Mouse (Mus musculus): Measurements from ENCODE around the gene Asb13.

Gene Asb13

GRCm38 (mm10) chr13:3633895-3634811, at the start of gene Asb13:
Gene Asb13 (plus strand): TSS chr13:3634032.
- peak; percentile 85 for DNase-seq (ENCODE audit: low read depth, low spot score)

- DNase-seq (ENCODE audit: low read depth, low spot score) = peak; percentile 33
Measured at GRCm38 (mm10) chr13:3590789-3591188, 43.0 kb upstream of the Asb13 start.

- DNase-seq (ENCODE audit: low read depth, low spot score) = no peak
Measured at GRCm38 (mm10) chr13:3594311-3594710, 39.5 kb upstream of the Asb13 start.

GRCm38 (mm10) chr13:3596232-3596631, 37.6 kb upstream of the Asb13 start:
- no peak for DNase-seq (ENCODE audit: low read depth, low spot score)

GRCm38 (mm10) chr13:3609780-3610117, 24.1 kb upstream of the Asb13 start:
- no peak for DNase-seq (ENCODE audit: low read depth, low spot score)

- DNase-seq (ENCODE audit: low read depth, low spot score) = peak; percentile 73
Measured at GRCm38 (mm10) chr13:3610118-3610794, 23.6 kb upstream of the Asb13 start.

- peak; percentile 99 for DNase-seq (ENCODE audit: low read depth, low spot score)
Measured at GRCm38 (mm10) chr13:3610795-3611438, 22.9 kb upstream of the Asb13 start, which contains the start of gene Fam208b. Gene Fam208b (minus strand): TSS chr13:3611108.

- no peak for DNase-seq (ENCODE audit: low read depth, low spot score)
Measured at GRCm38 (mm10) chr13:3627139-3627538, 6.7 kb upstream of the Asb13 start.

GRCm38 (mm10) chr13:3628102-3628501, 5.7 kb upstream of the Asb13 start:
- DNase-seq (ENCODE audit: low read depth, low spot score) = no peak

- no peak for DNase-seq (ENCODE audit: low read depth, low spot score)
Measured at GRCm38 (mm10) chr13:3632551-3632950, 1.3 kb upstream of the Asb13 start.

GRCm38 (mm10) chr13:3633131-3633530, 701 bp upstream of the Asb13 start:
- DNase-seq (ENCODE audit: low read depth, low spot score) = no peak

- DNase-seq (ENCODE audit: low read depth, low spot score) = peak; percentile 11
Measured at GRCm38 (mm10) chr13:3635076-3635475, 1.2 kb downstream of the Asb13 start.

- peak; percentile 23 for DNase-seq (ENCODE audit: low read depth, low spot score)
Measured at GRCm38 (mm10) chr13:3636797-3637196, 3.0 kb downstream of the Asb13 start.

GRCm38 (mm10) chr13:3642049-3642448, 8.2 kb downstream of the Asb13 start:
- DNase-seq (ENCODE audit: low read depth, low spot score) = peak; percentile 40

- DNase-seq (ENCODE audit: low read depth, low spot score) = no peak
Measured at GRCm38 (mm10) chr13:3642538-3642937, 8.7 kb downstream of the Asb13 start.

GRCm38 (mm10) chr13:3644871-3645270, 11.0 kb downstream of the Asb13 start:
- no peak for DNase-seq (ENCODE audit: low read depth, low spot score)

GRCm38 (mm10) chr13:3645919-3646318, 12.1 kb downstream of the Asb13 start:
- DNase-seq (ENCODE audit: low read depth, low spot score) = no peak

GRCm38 (mm10) chr13:3646566-3646965, 12.7 kb downstream of the Asb13 start:
- DNase-seq (ENCODE audit: low read depth, low spot score) = no peak

GRCm38 (mm10) chr13:3650569-3650968, 16.7 kb downstream of the Asb13 start:
- no peak for DNase-seq (ENCODE audit: low read depth, low spot score)

GRCm38 (mm10) chr13:3654432-3654831, 20.6 kb downstream of the Asb13 start:
- DNase-seq (ENCODE audit: low read depth, low spot score) = no peak

GRCm38 (mm10) chr13:3659163-3660160, 25.6 kb downstream of the Asb13 start:
- DNase-seq (ENCODE audit: low read depth, low spot score) = no peak

All from 3T3-L1 (cell line).